10 mouse cellular contexts compared by ENCODE assay signal in genomic region chr3:126995970-126996369, GRCm38 (mm10).
DNase-seq lines count a peak whose midpoint lies in the region; ATAC-seq and TF ChIP-seq lines count a peak whose summit lies in the region.
"Had no signal": no experiment of that assay in that cellular context is flagged by ENCODE, and none has a peak within 500 bp of the region (broad histone marks: within the 10 kb centered on the region; RNA-seq: fewer than 3 reads in every experiment).

No protein-coding gene starts in this region.

- no peak for ATAC-seq in intestine, postnatal 0 days
- ATAC-seq in intestine, embryonic 15.5 days, result no peak
- no peak for ATAC-seq in midbrain, embryonic 13.5 days

- no peak overlapping the region for H3K4me2 ChIP-seq in intestine, postnatal 0 days (replicated peaks; ENCODE audit: low read depth)
- no peak overlapping the region for H3K4me2 ChIP-seq in intestine, embryonic 15.5 days (replicated peaks)
- H3K4me2 ChIP-seq in midbrain, embryonic 13.5 days (replicated peaks), result no peak overlapping the region; the same call in 1 of the 2 replicates

- no peaks in the 10 kb centered on the region for H3K9me3 ChIP-seq in intestine, postnatal 0 days (ENCODE audit: control insufficient read depth)
- no peaks in the 10 kb centered on the region for H3K9me3 ChIP-seq in intestine, embryonic 15.5 days
- H3K9me3 ChIP-seq in midbrain, embryonic 13.5 days, result no peaks in the 10 kb centered on the region
- H3K9me3 ChIP-seq in midbrain, embryonic 10.5 days (replicated peaks), result no peaks in the 10 kb centered on the region
- H3K9me3 ChIP-seq: embryonic facial prominence, embryonic 13.5 days had no signal

- H3K4me3 ChIP-seq in intestine, postnatal 0 days (ENCODE audit: low read depth, low read length), result no peak overlapping the region
- H3K4me3 ChIP-seq in intestine, embryonic 15.5 days (replicated peaks), result no peak overlapping the region
- no peak overlapping the region for H3K4me3 ChIP-seq in midbrain, embryonic 13.5 days (replicated peaks)
- H3K4me3 ChIP-seq in midbrain, embryonic 10.5 days, result no peak overlapping the region
- H3K4me3 ChIP-seq: embryonic facial prominence, embryonic 13.5 days had no signal

- no peaks in the 10 kb centered on the region for H3K36me3 ChIP-seq in intestine, postnatal 0 days (ENCODE audit: control insufficient read depth, insufficient read depth)
- no peaks in the 10 kb centered on the region for H3K36me3 ChIP-seq in intestine, embryonic 15.5 days
- H3K36me3 ChIP-seq in midbrain, embryonic 13.5 days, result peaks cover 8% of the 10 kb centered on the region; the same call in 1 of the 2 replicates
- H3K36me3 ChIP-seq in midbrain, embryonic 10.5 days, result no peaks in the 10 kb centered on the region
- no peaks in the 10 kb centered on the region for H3K36me3 ChIP-seq in splenic B cell, adult 2 months (ENCODE audit: control insufficient read depth, insufficient read depth, low read length, poor library complexity, severe bottlenecking)
- H3K36me3 ChIP-seq: embryonic facial prominence, embryonic 13.5 days had no signal

- H3K27ac ChIP-seq in intestine, postnatal 0 days (ENCODE audit: low read depth, low read length), result no peak overlapping the region
- H3K27ac ChIP-seq in intestine, embryonic 15.5 days, result no peak overlapping the region
- H3K27ac ChIP-seq in midbrain, embryonic 13.5 days, result 0 out of 2 replicates have a peak overlapping the region, but pooled peaks have one; percentile 44
- H3K27ac ChIP-seq in midbrain, embryonic 10.5 days (replicated peaks), result no peak overlapping the region; the same call in 1 of the 2 replicates
- H3K27ac ChIP-seq: embryonic facial prominence, embryonic 13.5 days had no signal

- no peaks in the 10 kb centered on the region for H3K4me1 ChIP-seq in intestine, postnatal 0 days (replicated peaks; ENCODE audit: control insufficient read depth, insufficient read depth, low read length)
- 0 out of 2 replicates have a peak, but pooled peaks cover 2% of the 10 kb centered on the region for H3K4me1 ChIP-seq in intestine, embryonic 15.5 days (replicated peaks)
- peaks cover 57% of the 10 kb centered on the region for H3K4me1 ChIP-seq in midbrain, embryonic 13.5 days (replicated peaks)
- peaks cover 54% of the 10 kb centered on the region for H3K4me1 ChIP-seq in midbrain, embryonic 10.5 days

- 88% methylated on average over 4 of the region's 4 CpGs for WGBS in intestine, postnatal 0 days
- WGBS in intestine, embryonic 15.5 days, result 84% methylated on average over 4 of the region's 4 CpGs
- 62% methylated on average over 4 of the region's 4 CpGs for WGBS in midbrain, embryonic 13.5 days
- 74% methylated on average over 4 of the region's 4 CpGs for WGBS in midbrain, embryonic 10.5 days

- TF ChIP-seq CTCF in intestine, postnatal 0 days (IDR thresholded peaks at IDR 0.05; ENCODE audit: low read depth), result peak; percentile 65

- peak; percentile 53 for DNase-seq in cerebellum, adult 9-10 months
- DNase-seq in cerebellum, adult 8-10 months, result no peak
- no peak for DNase-seq in midbrain, embryonic 10.5 days (ENCODE audit: low spot score)
- peak; percentile 4 for DNase-seq in splenic B cell, adult 2 months (ENCODE audit: low read depth, low spot score)
- no peak for DNase-seq in T-cell, adult 2 months (ENCODE audit: low spot score)
- DNase-seq: lung, postnatal 14 days had no signal

- no peak overlapping the region for H3K9ac ChIP-seq in intestine, postnatal 0 days (ENCODE audit: low read depth, low read length)
- no peak overlapping the region for H3K9ac ChIP-seq in intestine, embryonic 15.5 days
- no peak overlapping the region for H3K9ac ChIP-seq in midbrain, embryonic 13.5 days (replicated peaks)

- H3K27me3 ChIP-seq in intestine, postnatal 0 days (replicated peaks; ENCODE audit: control insufficient read depth, insufficient read depth, low read length), result no peaks in the 10 kb centered on the region
- no peaks in the 10 kb centered on the region for H3K27me3 ChIP-seq in intestine, embryonic 15.5 days (replicated peaks)
- no peaks in the 10 kb centered on the region for H3K27me3 ChIP-seq in midbrain, embryonic 13.5 days
- H3K27me3 ChIP-seq in midbrain, embryonic 10.5 days (ENCODE audit: low read depth, poor library complexity, severe bottlenecking), result no peaks in the 10 kb centered on the region
- H3K27me3 ChIP-seq in splenic B cell, adult 2 months (ENCODE audit: control insufficient read depth, insufficient read depth, low read length, poor library complexity, severe bottlenecking), result no peaks in the 10 kb centered on the region; the same call in 1 of the 2 replicates
- H3K27me3 ChIP-seq: embryonic facial prominence, embryonic 13.5 days had no signal

Comparison
In these comparisons a context has a peak if more than half of its experiments do, and no peak if none do; other contexts are left out.
1. DNase-seq: peak in cerebellum, adult 9-10 months (single experiment) and splenic B cell, adult 2 months (single experiment); none in cerebellum, adult 8-10 months (single experiment), midbrain, embryonic 10.5 days (single experiment) and T-cell, adult 2 months (single experiment).